Mouse (Mus musculus) kidney, postnatal 4 days (tissue): ENCODE measurements at regions not wholly inside any gene's neighbourhood (a gene's known extent, or its start where the extent isn't known, plus 50 kb on each side); places are given as distances from the start of the nearest gene placed in this dataset.
A peak's percentile ranks its signal among the peaks of the same experiment; 100 is the strongest.
"Not testable (repeated sequence)": the region's sequence is repeated elsewhere in the genome, so short reads cannot be mapped to it uniquely, and the experiment has no call there.

Source experiments
- DNase-seq, 2 experiments: peaks; one replicate each; pipeline ENCODE4 v3.0.0; 2021; ENCODE audit warnings: mixed read lengths in 2 of 2

GRCm38 (mm10) chr6:25101761-25102160, 145.7 kb upstream of the Tmem229a start:
- no peak for DNase-seq

- DNase-seq, result no peak
Measured at GRCm38 (mm10) chr6:25087167-25087566, 131.1 kb upstream of the Tmem229a start.

GRCm38 (mm10) chr6:25085871-25086270, 129.8 kb upstream of the Tmem229a start:
- no peak for DNase-seq

GRCm38 (mm10) chr6:25085296-25085695, 129.2 kb upstream of the Tmem229a start:
- not testable (repeated sequence) for DNase-seq

GRCm38 (mm10) chr6:25065913-25066312, 109.8 kb upstream of the Tmem229a start:
- DNase-seq, result no peak

GRCm38 (mm10) chr6:25032878-25033509, 76.9 kb upstream of the Tmem229a start:
- no peak for DNase-seq

- no peak for DNase-seq
Measured at GRCm38 (mm10) chr6:25026953-25027352, 70.9 kb upstream of the Tmem229a start.

- DNase-seq, result peak; percentile 22 to 26
Measured at GRCm38 (mm10) chr6:25020005-25020772, 64.1 kb upstream of the Tmem229a start.

GRCm38 (mm10) chr6:25013288-25013606, 57.1 kb upstream of the Tmem229a start:
- no peak for DNase-seq

- DNase-seq, result no peak
Measured at GRCm38 (mm10) chr6:25012376-25013287, 56.5 kb upstream of the Tmem229a start.

- DNase-seq, result not testable (repeated sequence)
Measured at GRCm38 (mm10) chr6:25008856-25009255, 52.8 kb upstream of the Tmem229a start.
